Mouse (Mus musculus) stomach, embryonic 15.5 days (tissue): ENCODE data around the gene Casz1. TPM values are rescaled to one million over a fixed set of nuclear protein-coding genes. Genes with fewer than 3 reads are reported as not detected.
A peak's percentile ranks its signal among the peaks of the same experiment; 100 is the strongest.

ENCODE experiments used
- ATAC-seq: fragments of 200-750 bp; cut with Nextera tagmentation; 2 replicates; pipeline ENCODE4 v1.8.0; 2017; ENCODE audit warnings: low read depth, moderate number of reproducible peaks, moderate TSS enrichment; ENCODE audit not compliant: insufficient read depth, low FRiP score
- H3K27ac ChIP-seq: fragments of 300-500 bp; sonication (generic); 2 replicates; pipeline ENCODE4 v1.5.1; 2015; ENCODE audit warnings: mild to moderate bottlenecking, inconsistent platforms
- H3K27me3 ChIP-seq: fragments of 300-500 bp; sonication (generic); replicated peaks from 2 replicates; pipeline ENCODE4 v1.6.1; 2015; ENCODE audit warnings: inconsistent platforms
- H3K36me3 ChIP-seq: fragments of 300-500 bp; sonication (generic); 2 replicates; pipeline ENCODE4 v1.6.1; 2015; ENCODE audit warnings: inconsistent platforms
- H3K4me1 ChIP-seq: fragments of 300-500 bp; sonication (generic); 2 replicates; pipeline ENCODE4 v1.6.1; 2015; ENCODE audit warnings: inconsistent platforms
- H3K4me2 ChIP-seq: fragments of 300-500 bp; sonication (generic); 2 replicates; pipeline ENCODE4 v1.6.1; 2015; ENCODE audit warnings: mild to moderate bottlenecking, inconsistent platforms
- H3K4me3 ChIP-seq: fragments of 300-500 bp; sonication (generic); replicated peaks from 2 replicates; pipeline ENCODE4 v1.5.1; 2015; ENCODE audit warnings: inconsistent platforms
- H3K9ac ChIP-seq: fragments of 300-500 bp; sonication (generic); 2 replicates; pipeline ENCODE4 v1.6.1; 2015; ENCODE audit warnings: inconsistent platforms
- H3K9me3 ChIP-seq: fragments of 300-500 bp; sonication (generic); 2 replicates; pipeline ENCODE4 v1.6.1; 2016; ENCODE audit warnings: inconsistent platforms
- WGBS: fragments of 180-500 bp; shearing (Covaris S2); methylation state at CpG from one replicate; pipeline ENCODE4 v1.1.7; 2015; 5-methylcytosine and 5-hydroxymethylcytosine counted together
- polyA plus RNA-seq: library from polyadenylated mRNA; unstranded; fragments of >200 nt; fragmentation: Nextera tagmentation; extraction: Ambion mirVana; gene quantifications from 2 replicates; pipeline ENCODE4 v1.2.1, GENCODE M21; 2015

The Casz1 gene
- polyA plus RNA-seq, 1 experiment from 2014 or later: 8.9 TPM

- no peak overlapping the region for H3K27ac ChIP-seq
- H3K9ac ChIP-seq: no peak overlapping the region
- peaks cover 11% of the 10 kb centered on the region for H3K4me1 ChIP-seq
- no peaks in the 10 kb centered on the region for H3K36me3 ChIP-seq
- H3K4me3 ChIP-seq: no peak overlapping the region
- 66% methylated on average over 6 of the region's 6 CpGs for WGBS
- H3K4me2 ChIP-seq: no peak overlapping the region
- H3K27me3 ChIP-seq: no peaks in the 10 kb centered on the region
- H3K9me3 ChIP-seq: no peaks in the 10 kb centered on the region
- no peak for ATAC-seq
Measured at GRCm38 (mm10) chr4:148849437-148849836, 45.2 kb downstream of the Casz1 start.

- Histone ChIP-seq H3K9me3 (no peaks in the 10 kb centered on the region), H3K4me3 (no peak overlapping the region), H3K27ac (no peak overlapping the region), H3K27me3 (no peaks in the 10 kb centered on the region), H3K36me3 (no peaks in the 10 kb centered on the region), H3K9ac (no peak overlapping the region), H3K4me2 (no peak overlapping the region), H3K4me1 (peaks cover 18% of the 10 kb centered on the region)
- ATAC-seq: no peak
- WGBS: 74% methylated on average over 4 of the region's 4 CpGs
Measured at GRCm38 (mm10) chr4:148853057-148853456, 48.8 kb downstream of the Casz1 start.

- H3K4me1 ChIP-seq: peaks cover 21% of the 10 kb centered on the region
- H3K27ac ChIP-seq: no peak overlapping the region
- ATAC-seq: no peak
- no peak overlapping the region for H3K4me3 ChIP-seq
- H3K27me3 ChIP-seq: no peaks in the 10 kb centered on the region
- H3K36me3 ChIP-seq: no peaks in the 10 kb centered on the region
- H3K4me2 ChIP-seq: no peak overlapping the region
- H3K9me3 ChIP-seq: no peaks in the 10 kb centered on the region
- WGBS: 14% methylated on average over 2 of the region's 2 CpGs
- no peak overlapping the region for H3K9ac ChIP-seq
Measured at GRCm38 (mm10) chr4:148854093-148854492, 49.9 kb downstream of the Casz1 start.

- no peak overlapping the region for H3K9ac ChIP-seq
- ATAC-seq: no peak
- 74% methylated on average over 5 of the region's 5 CpGs for WGBS
- no peaks in the 10 kb centered on the region for H3K9me3 ChIP-seq
- H3K4me2 ChIP-seq: no peak overlapping the region
- no peak overlapping the region for H3K4me3 ChIP-seq
- H3K27me3 ChIP-seq: peaks cover 14% of the 10 kb centered on the region; the same call in 1 of the 2 replicates
- peaks cover 31% of the 10 kb centered on the region for H3K4me1 ChIP-seq
- no peak overlapping the region for H3K27ac ChIP-seq
- no peaks in the 10 kb centered on the region for H3K36me3 ChIP-seq
Measured at GRCm38 (mm10) chr4:148855527-148855926, 51.3 kb downstream of the Casz1 start.

GRCm38 (mm10) chr4:148856216-148856615 is 52.0 kb downstream of the Casz1 start:
- Histone ChIP-seq H3K27me3 (peaks cover 16% of the 10 kb centered on the region; the same call in 1 of the 2 replicates), H3K9me3 (no peaks in the 10 kb centered on the region), H3K36me3 (no peaks in the 10 kb centered on the region), H3K4me3 (no peak overlapping the region), H3K4me1 (peaks cover 31% of the 10 kb centered on the region), H3K4me2 (no peak overlapping the region), H3K27ac (no peak overlapping the region), H3K9ac (no peak overlapping the region)
- 73% methylated on average over 4 of the region's 4 CpGs for WGBS
- ATAC-seq: no peak

- no peaks in the 10 kb centered on the region for H3K9me3 ChIP-seq
- WGBS: 69% methylated on average over 13 of the region's 13 CpGs
- ATAC-seq: no peak; the same call in 1 of the 2 replicates
- no peak overlapping the region for H3K4me2 ChIP-seq
- no peaks in the 10 kb centered on the region for H3K36me3 ChIP-seq
- H3K4me1 ChIP-seq: peaks cover 25% of the 10 kb centered on the region; the same call in 1 of the 2 replicates
- peak overlapping the region; percentile 72 for H3K27ac ChIP-seq
- H3K27me3 ChIP-seq: peaks cover 16% of the 10 kb centered on the region; the same call in 1 of the 2 replicates
- no peak overlapping the region for H3K4me3 ChIP-seq
- H3K9ac ChIP-seq: no peak overlapping the region
Measured at GRCm38 (mm10) chr4:148857398-148858084, 53.3 kb downstream of the Casz1 start.

GRCm38 (mm10) chr4:148858194-148858593 is 54.0 kb downstream of the Casz1 start:
- peak overlapping the region; percentile 72 for H3K27ac ChIP-seq
- peaks cover 25% of the 10 kb centered on the region; the same call in 1 of the 2 replicates for H3K4me1 ChIP-seq
- no peaks in the 10 kb centered on the region for H3K36me3 ChIP-seq
- no peak overlapping the region for H3K4me3 ChIP-seq
- peak; percentile 86 for ATAC-seq
- H3K9me3 ChIP-seq: no peaks in the 10 kb centered on the region
- H3K27me3 ChIP-seq: peaks cover 19% of the 10 kb centered on the region; the same call in 1 of the 2 replicates
- no peak overlapping the region for H3K9ac ChIP-seq
- no peak overlapping the region for H3K4me2 ChIP-seq
- WGBS: 56% methylated on average over 7 of the region's 7 CpGs

- Histone ChIP-seq H3K4me1 (peaks cover 25% of the 10 kb centered on the region; the same call in 1 of the 2 replicates), H3K27ac (no peak overlapping the region), H3K4me3 (no peak overlapping the region), H3K4me2 (peak overlapping the region; percentile 44), H3K36me3 (no peaks in the 10 kb centered on the region), H3K9ac (no peak overlapping the region), H3K27me3 (peaks cover 19% of the 10 kb centered on the region; the same call in 1 of the 2 replicates), H3K9me3 (no peaks in the 10 kb centered on the region)
- no peak for ATAC-seq
- WGBS: 58% methylated on average over 7 of the region's 7 CpGs
Measured at GRCm38 (mm10) chr4:148859415-148859814, 55.2 kb downstream of the Casz1 start.

- H3K9me3 ChIP-seq: no peaks in the 10 kb centered on the region
- no peak overlapping the region for H3K27ac ChIP-seq
- peak overlapping the region; percentile 9; the same call in 1 of the 2 replicates for H3K4me3 ChIP-seq
- H3K27me3 ChIP-seq: peaks cover 19% of the 10 kb centered on the region; the same call in 1 of the 2 replicates
- H3K4me2 ChIP-seq: peak overlapping the region; percentile 44
- 0 out of 2 replicates have a peak, but pooled peaks have one; percentile 20 for ATAC-seq
- peaks cover 25% of the 10 kb centered on the region; the same call in 1 of the 2 replicates for H3K4me1 ChIP-seq
- 11% methylated on average over 27 of the region's 27 CpGs for WGBS
- no peak overlapping the region for H3K9ac ChIP-seq
- no peaks in the 10 kb centered on the region for H3K36me3 ChIP-seq
Measured at GRCm38 (mm10) chr4:148859906-148860491, 55.8 kb downstream of the Casz1 start.

- whole genome bisulfite sequencing: 57% methylated on average over 7 of the region's 7 CpGs
- Histone ChIP-seq H3K36me3 (no peaks in the 10 kb centered on the region), H3K4me3 (peak overlapping the region; percentile 9; the same call in 1 of the 2 replicates), H3K9ac (no peak overlapping the region), H3K9me3 (no peaks in the 10 kb centered on the region), H3K4me1 (peaks cover 25% of the 10 kb centered on the region; the same call in 1 of the 2 replicates), H3K27ac (no peak overlapping the region), H3K27me3 (peaks cover 19% of the 10 kb centered on the region; the same call in 1 of the 2 replicates), H3K4me2 (peak overlapping the region; percentile 44; the same call in 1 of the 2 replicates)
- no peak for ATAC-seq
Measured at GRCm38 (mm10) chr4:148860636-148861035, 56.4 kb downstream of the Casz1 start.

GRCm38 (mm10) chr4:148866812-148867470 is 62.7 kb downstream of the Casz1 start:
- WGBS: 20% methylated on average over 12 of the region's 12 CpGs
- ATAC-seq: no peak
- Histone ChIP-seq H3K27ac (no peak overlapping the region), H3K9me3 (no peaks in the 10 kb centered on the region), H3K27me3 (0 out of 2 replicates have a peak, but pooled peaks cover 3% of the 10 kb centered on the region), H3K36me3 (no peaks in the 10 kb centered on the region), H3K4me2 (no peak overlapping the region), H3K4me3 (no peak overlapping the region), H3K9ac (no peak overlapping the region), H3K4me1 (peaks cover 8% of the 10 kb centered on the region)
